21 mouse cellular contexts compared by ENCODE assay signal in genomic region chr2:4784012-4784411, GRCm38 (mm10).
DNase-seq lines count a peak whose midpoint lies in the region; ATAC-seq lines count a peak whose summit lies in the region.
"Had no signal": no experiment of that assay in that cellular context is flagged by ENCODE, and none has a peak within 500 bp of the region (broad histone marks: within the 10 kb centered on the region; RNA-seq: fewer than 3 reads in every experiment).

No protein-coding gene starts in this region.

- peak; percentile 16 for DNase-seq in heart, embryonic 10.5 days (ENCODE audit: low spot score)
- DNase-seq in heart, postnatal 25 days (ENCODE audit: low spot score), result no peak
- peak; percentile 12 for DNase-seq in NIH3T3 (ENCODE audit: low read depth)
- peak; percentile 66 to 67 for DNase-seq in adrenal gland, postnatal 36 days
- DNase-seq in spleen, postnatal 4 days (ENCODE audit: low spot score in 2 of 2), result no peak
- DNase-seq in kidney, adult 18-20 months, result no peak
- DNase-seq: cerebellum, adult 9-11 months; kidney, adult 11 months; layer of hippocampus, postnatal 36 days; right cerebral cortex, adult 18-20 months; thymus, postnatal 25 days had no signal

- intact Hi-C loops in heart, postnatal 25 days (cut with DNase I), result no loop called here

- no peaks in the 10 kb centered on the region for H3K9me3 ChIP-seq in heart, embryonic 10.5 days
- H3K9me3 ChIP-seq: embryonic facial prominence, embryonic 13.5 days; forebrain, embryonic 15.5 days; heart, embryonic 15.5 days; lung, embryonic 15.5 days; megakaryocyte, embryonic 14.5 days; neural tube, embryonic 12.5 days had no signal

- ATAC-seq in megakaryocyte progenitor cell, adult 5-6 weeks (replicated peaks; ENCODE audit: poor library complexity), result peak; percentile 80
- ATAC-seq: forebrain, embryonic 15.5 days had no signal

- no peaks in the 10 kb centered on the region for H3K4me1 ChIP-seq in heart, embryonic 10.5 days
- H3K4me1 ChIP-seq: forebrain, embryonic 15.5 days; heart, embryonic 15.5 days; lung, embryonic 15.5 days; megakaryocyte, embryonic 14.5 days had no signal

- no peaks in the 10 kb centered on the region for H3K27me3 ChIP-seq in heart, embryonic 10.5 days (ENCODE audit: insufficient read depth, poor library complexity, severe bottlenecking)
- H3K27me3 ChIP-seq: embryonic facial prominence, embryonic 13.5 days; forebrain, embryonic 15.5 days; heart, embryonic 15.5 days; lung, embryonic 15.5 days; neural tube, embryonic 12.5 days had no signal

- WGBS in heart, embryonic 10.5 days, result 73% methylated on average over 8 of the region's 8 CpGs

- H3K4me3 ChIP-seq in heart, embryonic 10.5 days, result no peak overlapping the region
- H3K4me3 ChIP-seq: embryonic facial prominence, embryonic 13.5 days; forebrain, embryonic 15.5 days; heart, embryonic 15.5 days; layer of hippocampus, adult 2 months; lung, embryonic 15.5 days; megakaryocyte, embryonic 14.5 days; neural tube, embryonic 12.5 days had no signal

- H3K27ac ChIP-seq in heart, embryonic 10.5 days, result no peak overlapping the region
- H3K27ac ChIP-seq: embryonic facial prominence, embryonic 13.5 days; forebrain, embryonic 15.5 days; heart, embryonic 15.5 days; kidney, postnatal 0 days; layer of hippocampus, adult 2 months; liver, embryonic 14.5 days; lung, embryonic 15.5 days; neural tube, embryonic 12.5 days had no signal

- no peaks in the 10 kb centered on the region for H3K36me3 ChIP-seq in heart, embryonic 10.5 days
- H3K36me3 ChIP-seq: embryonic facial prominence, embryonic 13.5 days; forebrain, embryonic 15.5 days; heart, embryonic 15.5 days; lung, embryonic 15.5 days; neural tube, embryonic 12.5 days had no signal

Comparison
In these comparisons a context has a peak if more than half of its experiments do, and no peak if none do; other contexts are left out.
1. DNase-seq: peak in heart, embryonic 10.5 days (single experiment), NIH3T3 (single experiment) and adrenal gland, postnatal 36 days (2 of 2); none in heart, postnatal 25 days (single experiment), spleen, postnatal 4 days (0 of 2) and kidney, adult 18-20 months (single experiment).